Mouse (Mus musculus) left cerebral cortex, adult 2 months (tissue): Measurements from ENCODE around the gene Itga4. TPM values are rescaled to one million over a fixed set of nuclear protein-coding genes. Genes with fewer than 3 reads are reported as not detected.
A peak's percentile ranks its signal among the peaks of the same experiment; 100 is the strongest.

Experiments used
- DNase-seq, 2 experiments: peaks; one replicate each; pipeline ENCODE4 v3.0.0; 2021 to 2022; ENCODE audit warnings: low spot score in 2 of 2, mixed read lengths in 1 of 2; ENCODE audit errors: extremely low spot score in 1 of 2
- H3K27ac ChIP-seq: fragments of 200-600 bp; 2 replicates; pipeline ENCODE4 v1.8.1; 2022
- H3K4me3 ChIP-seq: fragments of 200-600 bp; 2 replicates; pipeline ENCODE4 v1.8.1; 2022
- CTCF ChIP-seq: fragments of 200-600 bp; IDR thresholded peaks from 2 replicates; pipeline ENCODE4 v1.8.1; 2022; ENCODE audit warnings: antibody characterized with exemption, mild to moderate bottlenecking, moderate library complexity
- intact Hi-C: fragments of 180-260 bp; cut with DNase I; formaldehyde crosslinking; loops from one replicate; pipeline ENCODE4 v1.15.1; 2025
- total RNA-seq, 2 experiments: library from RNA; stranded (reverse); gene quantifications; 2 replicates each; pipeline ENCODE4 v1.2.3; 2021

Gene Itga4
- total RNA-seq, 2 experiments from 2014 or later: 10.6 to 11.2 TPM

DNA sequence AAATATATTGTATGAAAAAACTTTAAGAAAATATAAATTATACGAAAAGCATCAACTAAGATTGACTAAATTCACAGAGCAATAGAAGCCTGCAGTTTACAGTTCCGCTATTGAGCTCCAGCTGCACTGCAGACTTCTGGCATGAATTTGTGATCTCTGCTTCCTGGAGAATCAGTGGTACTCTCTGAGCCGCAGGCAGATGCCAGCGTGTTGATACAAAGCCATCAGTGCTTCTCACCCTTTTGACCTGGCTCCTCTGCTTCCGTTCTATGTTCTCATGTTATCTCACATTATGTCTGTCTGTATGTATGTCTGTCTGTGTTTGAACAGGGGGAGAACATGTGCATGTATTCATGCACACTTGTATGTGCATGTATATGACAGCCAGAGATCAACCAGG lies 6.9 kb upstream of the Itga4 start:
- H3K4me3 ChIP-seq: no peak overlapping the region
- H3K27ac ChIP-seq: no peak overlapping the region
- no peak for DNase-seq
- no peak for TF ChIP-seq CTCF
- intact Hi-C loops: no loop called here

DNA sequence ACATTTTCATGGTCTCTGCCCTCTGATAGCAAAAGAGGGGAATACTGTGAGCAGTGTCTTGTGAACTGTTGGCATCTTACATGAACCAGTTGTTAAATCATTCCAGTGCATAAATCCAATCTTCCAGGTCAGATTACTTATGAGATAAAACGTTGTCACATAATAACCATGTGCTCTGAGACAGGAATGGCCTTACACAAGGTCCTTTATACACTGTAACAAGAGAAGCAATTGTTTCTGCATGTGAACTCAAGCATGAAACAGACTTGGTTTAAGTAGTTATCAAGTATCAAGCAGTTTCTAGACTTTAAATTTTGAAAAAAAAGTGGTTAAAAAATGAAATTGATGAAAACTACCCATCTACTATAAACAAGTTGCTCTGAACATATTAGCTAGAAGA lies 4.7 kb upstream of the Itga4 start:
- no peak overlapping the region for H3K4me3 ChIP-seq
- no peak for DNase-seq
- intact Hi-C loops: no loop called here
- no peak for TF ChIP-seq CTCF
- H3K27ac ChIP-seq: no peak overlapping the region

DNA sequence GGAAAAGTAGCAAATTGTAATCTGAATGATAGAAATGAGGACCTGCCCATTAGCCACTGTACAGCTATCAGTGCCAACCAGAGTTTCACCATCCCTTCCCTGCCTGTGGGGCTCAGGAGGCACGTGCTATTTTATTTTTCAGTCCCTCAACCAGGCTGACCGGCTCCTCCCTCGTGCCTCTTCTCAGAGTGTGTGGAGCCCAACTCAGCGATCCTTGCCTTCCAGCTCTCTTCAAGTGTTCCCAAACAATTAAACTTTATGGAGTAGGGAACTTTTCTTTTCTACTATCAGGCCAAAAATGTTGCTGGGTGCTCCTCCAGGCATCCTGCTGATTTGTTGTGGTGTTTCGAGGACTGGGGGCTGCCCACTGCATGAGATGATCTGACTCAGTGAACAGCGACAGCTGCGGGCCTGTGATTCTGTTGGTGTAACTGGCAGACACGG lies 1.4 kb upstream of the Itga4 start:
- no peak for DNase-seq
- H3K4me3 ChIP-seq: no peak overlapping the region
- intact Hi-C loops: loop anchor here (2.0 kb wide), 1 partner anchor 295 kb away; no protein-coding TSS in a partner anchor
- TF ChIP-seq CTCF: no peak
- H3K27ac ChIP-seq: no peak overlapping the region

DNA sequence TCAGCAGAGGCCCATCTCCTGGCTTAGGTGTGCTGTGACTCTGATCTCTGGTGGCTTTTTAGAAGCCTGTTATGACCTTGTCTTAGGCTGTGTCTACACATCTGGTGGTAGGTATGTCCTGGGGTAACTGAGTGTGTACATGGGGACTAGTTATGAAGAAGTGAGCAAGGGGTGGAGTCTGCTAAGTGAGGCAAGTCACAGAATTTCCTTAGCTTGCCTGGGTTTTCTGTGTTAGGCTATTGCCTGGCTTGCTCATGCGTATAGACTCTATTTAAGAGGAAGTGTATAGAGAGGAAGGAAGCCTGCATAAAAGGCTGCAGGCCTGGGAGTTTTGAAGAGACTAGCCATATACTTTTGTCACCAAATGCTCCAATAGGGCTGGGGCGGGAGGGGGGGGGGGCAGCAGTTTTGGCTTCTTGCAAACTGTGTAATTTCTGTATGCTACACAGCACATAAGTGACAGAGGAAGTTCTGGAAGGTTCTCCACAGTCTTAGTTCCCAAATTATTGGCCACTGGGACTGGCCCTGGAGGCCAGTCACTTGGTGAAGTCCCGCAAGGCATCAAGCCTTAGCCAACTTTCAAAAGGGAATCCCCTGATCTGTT lies 536 bp upstream of the Itga4 start:
- no peak overlapping the region for H3K27ac ChIP-seq
- intact Hi-C loops: loop anchor here (2.0 to 5.0 kb wide), 3 partner anchors 243 to 382 kb away; no protein-coding TSS in a partner anchor
- no peak for DNase-seq
- TF ChIP-seq CTCF: no peak
- H3K4me3 ChIP-seq: no peak overlapping the region; the same call in 1 of the 2 replicates

DNA sequence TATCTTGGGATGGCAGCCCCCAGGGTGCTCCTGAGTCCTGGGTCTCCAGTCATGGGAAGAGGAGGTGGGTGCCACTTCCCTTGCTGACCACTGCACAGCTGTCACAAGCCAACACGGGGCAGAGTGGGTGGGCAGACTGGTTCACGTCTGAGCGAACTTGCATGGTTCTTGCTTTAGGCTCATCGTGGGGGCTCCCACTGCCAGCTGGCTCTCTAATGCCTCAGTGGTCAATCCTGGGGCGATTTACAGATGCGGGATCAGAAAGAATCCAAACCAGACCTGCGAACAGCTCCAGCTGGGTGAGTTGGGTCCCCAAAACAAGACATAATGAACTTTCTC lies 744 bp downstream of the Itga4 start:
- Histone ChIP-seq H3K27ac (no peak overlapping the region; the same call in 1 of the 2 replicates), H3K4me3 (peak overlapping the region; percentile 60)
- TF ChIP-seq CTCF: no peak
- DNase-seq: no peak
- intact Hi-C loops: loop anchor here (5.0 kb wide), 2 partner anchors 241 to 384 kb away; no protein-coding TSS in a partner anchor

DNA sequence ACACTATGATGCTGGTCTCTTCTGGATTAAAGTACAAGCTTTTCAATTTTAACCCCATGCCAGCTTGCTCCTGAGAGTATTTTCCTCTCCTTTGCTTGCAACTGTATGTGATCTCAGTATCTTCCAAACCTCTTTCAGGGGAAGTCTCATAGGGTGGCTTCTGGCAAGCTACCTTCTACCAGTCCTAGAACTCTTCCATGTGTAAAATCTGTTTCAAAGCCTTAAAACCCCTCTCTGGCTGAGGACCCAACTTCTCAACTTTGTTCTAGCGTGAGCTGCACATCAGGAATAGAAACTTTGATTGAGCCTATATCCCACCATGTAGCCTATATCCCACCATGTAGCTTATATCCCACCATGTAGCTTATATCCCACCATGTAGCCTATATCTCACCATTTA lies 1.1 kb downstream of the Itga4 start:
- Histone ChIP-seq H3K4me3 (peak overlapping the region; percentile 60), H3K27ac (no peak overlapping the region)
- DNase-seq: no peak
- intact Hi-C loops: loop anchor here (5.0 kb wide), 2 partner anchors 241 to 384 kb away; no protein-coding TSS in a partner anchor
- TF ChIP-seq CTCF: no peak

DNA sequence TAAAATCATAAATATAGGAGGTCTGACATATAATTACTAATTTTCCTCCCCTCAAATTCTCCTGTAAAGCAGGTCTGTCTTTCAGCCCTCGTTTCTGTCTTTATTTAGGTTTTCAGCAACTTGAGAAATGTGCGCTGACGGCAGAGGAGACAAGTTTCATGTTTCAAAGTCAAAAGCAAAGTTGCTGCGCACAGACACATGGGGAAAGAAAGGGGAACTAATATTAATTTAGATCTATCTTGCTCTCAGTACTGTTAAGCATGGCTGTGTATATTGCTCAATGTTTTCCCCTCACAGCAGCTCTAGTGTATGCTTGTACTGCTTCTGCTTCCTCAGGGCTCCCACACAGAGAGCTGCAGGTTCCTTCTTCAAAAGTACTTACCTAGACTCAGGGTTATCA lies 1.7 kb downstream of the Itga4 start:
- TF ChIP-seq CTCF: no peak
- intact Hi-C loops: loop anchor here (5.0 kb wide), 2 partner anchors 240 to 385 kb away; no protein-coding TSS in a partner anchor
- Histone ChIP-seq H3K27ac (no peak overlapping the region), H3K4me3 (no peak overlapping the region)
- no peak for DNase-seq

DNA sequence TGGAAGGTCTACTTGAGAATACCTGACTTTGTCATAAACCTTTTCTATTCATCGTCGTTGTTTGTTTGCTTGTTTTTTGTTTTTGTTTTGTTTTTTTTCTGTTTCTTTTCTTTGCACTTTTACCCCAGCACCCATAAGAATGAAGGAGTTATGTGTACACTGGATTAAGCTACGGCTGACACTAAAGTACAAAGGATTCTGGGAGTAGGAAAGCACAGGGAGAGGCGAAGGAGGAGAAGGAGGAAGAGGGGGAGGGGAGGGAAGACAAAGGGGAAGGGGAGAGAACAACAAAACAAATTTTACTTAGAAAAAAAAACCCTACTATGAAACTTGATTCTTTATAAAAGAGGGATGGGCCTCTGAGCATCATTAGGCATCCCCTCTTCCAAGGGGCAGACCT lies 2.2 kb downstream of the Itga4 start:
- intact Hi-C loops: loop anchor here (5.0 kb wide), 2 partner anchors 240 to 385 kb away; no protein-coding TSS in a partner anchor
- no peak for DNase-seq

DNA sequence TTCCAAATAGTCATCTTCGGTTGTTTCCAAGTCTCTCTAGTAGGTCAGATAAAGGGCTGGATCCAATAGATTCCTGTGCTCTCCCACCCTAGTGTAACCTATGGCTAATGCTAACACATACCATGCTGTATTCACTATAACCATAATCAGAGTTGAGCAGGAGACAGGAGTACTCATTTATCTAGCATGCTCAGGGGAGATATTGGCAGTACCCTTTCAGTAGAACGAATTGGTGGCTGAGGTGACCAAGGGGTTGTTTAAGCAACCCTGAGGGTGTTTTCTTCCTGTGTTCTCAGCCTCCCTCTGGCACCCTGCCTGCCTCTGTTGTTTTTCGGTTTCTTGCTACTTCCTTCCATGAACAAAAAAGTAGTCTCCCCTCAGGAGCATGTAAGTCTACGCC lies 4.1 kb downstream of the Itga4 start:
- no peak overlapping the region for H3K4me3 ChIP-seq
- TF ChIP-seq CTCF: no peak
- intact Hi-C loops: loop anchor here (5.0 kb wide), 2 partner anchors 238 to 387 kb away; no protein-coding TSS in a partner anchor
- no peak overlapping the region for H3K27ac ChIP-seq
- DNase-seq: no peak

More for the DNA sequence above, 2.2 kb downstream of the Itga4 start:
- no peak overlapping the region for H3K4me3 ChIP-seq
- no peak for TF ChIP-seq CTCF
- H3K27ac ChIP-seq: no peak overlapping the region

DNA sequence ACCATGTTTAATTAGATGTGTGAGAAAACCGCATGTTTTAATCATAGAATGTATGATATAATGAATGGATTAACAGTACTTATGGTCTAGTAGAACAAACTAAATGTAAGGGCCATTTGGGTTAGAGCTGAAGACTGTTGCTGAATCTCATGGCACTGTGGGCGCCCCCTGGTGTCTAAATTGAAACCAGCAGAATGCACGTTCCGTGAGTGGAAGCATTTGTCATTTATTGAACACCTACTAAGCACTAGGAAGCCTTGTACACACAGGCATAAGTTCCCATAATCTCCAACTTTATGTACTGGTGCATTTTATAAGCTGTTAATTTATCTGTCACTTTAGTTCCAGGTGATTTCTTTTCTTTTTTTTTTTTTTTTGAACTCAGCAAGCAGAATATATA lies 10.4 kb downstream of the Itga4 start:
- intact Hi-C loops: loop anchor here (1.0 to 5.0 kb wide), 2 partner anchors 304 to 1218 kb away; no protein-coding TSS in a partner anchor
- DNase-seq: peak; percentile 33 to 73
- Histone ChIP-seq H3K27ac (no peak overlapping the region), H3K4me3 (no peak overlapping the region)
- TF ChIP-seq CTCF: peak; percentile 81

DNA sequence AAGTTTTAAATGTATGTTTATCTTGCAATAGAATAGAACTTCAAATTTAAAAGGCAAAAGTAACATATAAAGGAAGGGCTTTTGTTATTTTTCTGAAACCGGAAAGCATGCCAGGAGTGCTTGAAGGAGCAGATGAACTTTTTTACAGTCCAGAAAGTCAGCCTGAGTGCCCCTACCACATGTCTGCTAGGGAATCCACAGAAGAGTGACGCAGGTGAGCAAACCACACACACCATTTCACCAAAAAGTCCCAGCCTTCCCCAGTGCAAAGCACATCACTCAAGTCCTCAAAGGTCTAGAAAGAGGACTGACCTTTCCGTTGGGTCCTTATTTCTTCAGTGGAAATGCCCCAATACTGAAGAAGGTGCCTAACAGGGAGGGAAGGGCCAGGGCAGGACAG lies 11.3 kb downstream of the Itga4 start:
- no peak overlapping the region for H3K4me3 ChIP-seq
- DNase-seq: no peak
- H3K27ac ChIP-seq: no peak overlapping the region
- no peak for TF ChIP-seq CTCF
- intact Hi-C loops: loop anchor here (5.0 kb wide), 1 partner anchor 1219 kb away; no protein-coding TSS in a partner anchor

DNA sequence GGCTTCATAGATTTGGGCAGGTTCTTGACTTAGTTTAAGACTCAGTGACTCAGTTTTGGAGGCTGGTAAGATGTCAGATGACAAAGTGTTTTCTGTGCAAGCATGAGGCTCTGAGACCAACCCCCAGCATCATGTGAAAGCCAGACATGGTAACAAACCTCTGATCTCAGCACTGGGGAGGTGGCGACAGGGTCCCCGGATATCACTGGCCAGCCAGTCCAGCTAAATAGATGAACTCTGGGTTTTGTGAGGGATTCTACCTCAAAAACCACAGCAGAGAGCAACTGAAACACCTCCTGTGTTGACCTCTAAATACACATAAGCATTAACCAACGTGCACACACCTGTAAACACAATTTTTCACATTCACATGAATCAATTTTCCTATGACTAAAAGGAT lies 12.0 kb downstream of the Itga4 start:
- Histone ChIP-seq H3K4me3 (no peak overlapping the region), H3K27ac (no peak overlapping the region)
- TF ChIP-seq CTCF: no peak
- intact Hi-C loops: loop anchor here (5.0 kb wide), 1 partner anchor 1220 kb away; no protein-coding TSS in a partner anchor
- no peak for DNase-seq

DNA sequence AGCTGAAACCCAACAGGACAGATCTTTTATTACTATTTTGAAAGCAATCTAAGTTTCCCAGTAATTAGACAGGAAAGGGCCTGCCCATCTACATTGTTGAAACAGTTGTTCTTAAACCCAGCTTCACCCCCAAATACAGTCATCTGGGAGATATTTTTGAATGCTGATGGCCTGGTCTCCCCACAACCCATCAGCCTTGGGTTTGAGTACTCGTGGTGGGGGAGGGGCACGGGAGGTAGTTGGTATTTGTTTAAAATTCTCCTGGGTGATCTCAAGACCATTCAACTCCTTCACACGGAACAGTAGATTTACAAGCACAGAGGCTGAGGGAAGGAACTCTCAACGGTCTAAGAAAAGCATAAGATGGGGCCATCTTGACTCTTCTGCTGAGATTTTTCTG lies 13.6 kb downstream of the Itga4 start:
- intact Hi-C loops: loop anchor here (5.0 kb wide), 1 partner anchor 1222 kb away; no protein-coding TSS in a partner anchor
- no peak for DNase-seq
- Histone ChIP-seq H3K27ac (no peak overlapping the region), H3K4me3 (no peak overlapping the region)
- TF ChIP-seq CTCF: no peak
